Mouse (Mus musculus) right cerebral cortex, postnatal 14 days (tissue): ENCODE data around the gene Pigx.

Experiments
- DNase-seq: peaks from one replicate; pipeline ENCODE4 v3.0.0; 2022

The Pigx gene

GRCm38 (mm10) chr16:32058817-32059216 is 40.7 kb downstream of the Pigx start:
- no peak for DNase-seq

GRCm38 (mm10) chr16:32042367-32042766 is 57.2 kb downstream of the Pigx start:
- DNase-seq = no peak
